Mouse (Mus musculus) thymus, adult 2 months (tissue): Measurements from ENCODE around the gene Zfr2. TPM values are rescaled to one million over a fixed set of nuclear protein-coding genes. Genes with fewer than 3 reads are reported as not detected.
A peak's percentile ranks its signal among the peaks of the same experiment; 100 is the strongest.

Experiments used
- DNase-seq: peaks from one replicate; pipeline ENCODE4 v3.0.0; 2021
- H3K27ac ChIP-seq: fragments of 200-500 bp; 2 replicates; pipeline ENCODE4 v1.5.1; 2012; ENCODE audit warnings: low read length, control low read depth; ENCODE audit not compliant: control insufficient read depth, insufficient read depth
- H3K27me3 ChIP-seq: fragments of 200-500 bp; 2 replicates; pipeline ENCODE4 v1.6.1; 2012; ENCODE audit warnings: mild to moderate bottlenecking, low read length, moderate library complexity, mixed read lengths; ENCODE audit not compliant: control insufficient read depth, insufficient read depth
- H3K36me3 ChIP-seq: fragments of 200-500 bp; 2 replicates; pipeline ENCODE4 v1.6.1; 2012; ENCODE audit warnings: mild to moderate bottlenecking, low read length, moderate library complexity; ENCODE audit not compliant: control insufficient read depth, insufficient read depth
- H3K4me1 ChIP-seq: fragments of 200-500 bp; replicated peaks from 2 replicates; pipeline ENCODE4 v1.6.1; 2012; ENCODE audit warnings: low read length; ENCODE audit not compliant: control insufficient read depth, insufficient read depth
- H3K4me3 ChIP-seq: fragments of 200-500 bp; 2 replicates; pipeline ENCODE4 v1.5.1; 2012; ENCODE audit warnings: mild to moderate bottlenecking, low read length, control low read depth, moderate library complexity; ENCODE audit not compliant: control insufficient read depth, insufficient read depth
- CTCF ChIP-seq: fragments of 200-500 bp; IDR thresholded peaks from 2 replicates; pipeline ENCODE4 v1.5.1; 2012; ENCODE audit warnings: mild to moderate bottlenecking, control low read depth, low read length, moderate library complexity, borderline replicate concordance; ENCODE audit not compliant: control insufficient read depth, poor library complexity, insufficient read depth; ENCODE audit errors: extremely low read depth
- POLR2A ChIP-seq: fragments of 200-500 bp; IDR thresholded peaks from 2 replicates; pipeline ENCODE4 v1.6.1; 2012; ENCODE audit warnings: mild to moderate bottlenecking, low read length, control low read depth, moderate library complexity; ENCODE audit not compliant: control insufficient read depth, poor library complexity, insufficient read depth; ENCODE audit errors: extremely low read depth
- WGBS: fragments of 180-500 bp; shearing (Covaris S2); methylation state at CpG from one replicate; pipeline ENCODE4 v1.1.7; 2018; 5-methylcytosine and 5-hydroxymethylcytosine counted together
- polyA plus RNA-seq: library from polyadenylated mRNA; depleted of rRNA; stranded (reverse); fragments of >200 nt; gene quantifications from 2 replicates; pipeline ENCODE4 v1.2.3, GENCODE M21; 2012

The Zfr2 gene
- polyA plus RNA-seq, 1 experiment, result 9.6 TPM

GRCm38 (mm10) chr10:81290698-81291460 is 57.9 kb downstream of the Zfr2 start:
- Histone ChIP-seq H3K4me1 (peaks cover 63% of the 10 kb centered on the region), H3K36me3 (no peaks in the 10 kb centered on the region), H3K27ac (peak overlapping the region; percentile 76), H3K4me3 (peak overlapping the region; percentile 25), H3K27me3 (no peaks in the 10 kb centered on the region)
- DNase-seq, result peak; percentile 69
- WGBS, result 9% methylated on average over 24 of the region's 24 CpGs
- TF ChIP-seq POLR2A (no peak), CTCF (0 out of 2 replicates have a peak, but pooled peaks have one; percentile 10)

DNA sequence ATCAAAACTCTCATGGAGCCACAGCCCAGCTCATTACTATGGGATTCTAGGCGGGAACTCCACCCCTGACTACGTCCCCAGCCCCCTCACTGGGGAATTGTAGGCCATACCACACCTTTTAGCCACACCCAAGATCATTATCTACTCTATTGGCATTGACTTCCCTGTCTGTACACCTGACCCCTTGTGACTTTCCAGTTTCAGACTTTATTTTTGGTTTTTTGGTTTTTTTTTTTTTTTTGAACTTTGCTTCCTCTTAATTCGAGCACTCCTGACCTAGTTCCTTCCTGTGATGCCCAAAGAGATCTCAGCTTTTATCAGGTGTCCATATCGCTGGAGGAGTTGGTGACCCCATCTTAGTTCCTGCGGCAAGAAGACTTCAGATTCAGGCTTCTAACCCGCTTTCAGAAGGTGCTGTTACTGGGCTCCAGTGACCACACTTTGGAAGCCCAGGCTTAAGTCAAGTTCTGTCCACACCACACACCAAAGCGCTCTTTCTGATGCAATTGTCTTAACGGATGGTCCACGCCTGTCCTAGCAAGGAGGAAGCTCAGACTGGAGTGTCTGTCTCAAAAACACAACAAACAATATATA is 58.7 kb downstream of the Zfr2 start, which contains the start of gene Tjp3:
Tjp3 (minus strand) TSS at position 71 of the 594 bp plus-strand sequence.
- peak within 1 kb of the TSS; percentile 76 for H3K27ac ChIP-seq

GRCm38 (mm10) chr10:81292554-81293333 is 59.8 kb downstream of the Zfr2 start, which contains the start of gene Pip5k1c:
Gene Pip5k1c, plus strand, starts transcription at chr10:81292963.
- WGBS, result under 1% methylated on average over 77 of the region's 80 CpGs
- no peaks in the 10 kb centered on the region for H3K27me3 ChIP-seq
- peak within 1 kb of the TSS; percentile 24 for H3K27ac ChIP-seq
- no peaks in the 10 kb centered on the region for H3K36me3 ChIP-seq
- DNase-seq, result peak; percentile 99
- H3K4me1 ChIP-seq, result peaks cover 68% of the 10 kb centered on the region
- peak within 1 kb of the TSS; percentile 78 for H3K4me3 ChIP-seq
- TF ChIP-seq CTCF (peak; percentile 87), POLR2A (peak; percentile 98)

More for the DNA sequence above, 58.7 kb downstream of the Zfr2 start, which contains the start of gene Tjp3:
- Histone ChIP-seq H3K36me3 (no peaks in the 10 kb centered on the region), H3K4me3 (peak within 1 kb of the TSS; percentile 25), H3K4me1 (peaks cover 63% of the 10 kb centered on the region), H3K27me3 (no peaks in the 10 kb centered on the region)
- no peak for DNase-seq
- TF ChIP-seq POLR2A (no peak), CTCF (no peak)
- WGBS, result 26% methylated on average over 9 of the region's 9 CpGs

- peak overlapping the region; percentile 24 for H3K27ac ChIP-seq
- no peak for TF ChIP-seq CTCF
- no peak for TF ChIP-seq POLR2A
- no peaks in the 10 kb centered on the region for H3K27me3 ChIP-seq
- DNase-seq, result no peak
- 1% methylated on average over 25 of the region's 25 CpGs for WGBS
- peaks cover 75% of the 10 kb centered on the region for H3K4me1 ChIP-seq
- H3K4me3 ChIP-seq, result peak overlapping the region; percentile 78
- no peaks in the 10 kb centered on the region for H3K36me3 ChIP-seq
Observed at GRCm38 (mm10) chr10:81293334-81294030, 60.5 kb downstream of the Zfr2 start.

DNA sequence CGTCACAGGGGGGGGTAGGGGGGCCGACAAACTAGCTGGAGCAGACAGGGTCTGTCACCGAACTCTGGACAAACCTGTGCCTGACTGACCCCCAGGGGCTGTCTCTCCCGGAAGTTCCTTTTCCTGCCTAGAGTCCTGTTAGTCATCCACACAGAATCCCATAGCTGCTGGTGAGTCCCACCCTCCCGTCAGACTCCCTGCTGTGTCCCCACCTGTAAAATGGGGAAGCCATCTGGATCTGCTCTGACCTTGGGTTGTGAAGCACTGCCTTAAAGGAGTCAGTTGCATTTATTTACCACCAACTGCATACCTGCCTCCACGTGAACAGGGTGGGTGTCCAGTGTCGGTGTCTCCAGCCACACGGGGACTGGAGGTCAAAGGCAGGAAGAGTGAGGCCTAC is 61.5 kb downstream of the Zfr2 start:
- Histone ChIP-seq H3K27ac (no peak overlapping the region), H3K36me3 (no peaks in the 10 kb centered on the region), H3K27me3 (no peaks in the 10 kb centered on the region), H3K4me3 (peak overlapping the region; percentile 78), H3K4me1 (peaks cover 83% of the 10 kb centered on the region)
- WGBS, result 46% methylated on average over 8 of the region's 8 CpGs
- DNase-seq, result no peak
- TF ChIP-seq CTCF (no peak), POLR2A (no peak)

GRCm38 (mm10) chr10:81295185-81295584 is 62.2 kb downstream of the Zfr2 start:
- TF ChIP-seq CTCF (no peak), POLR2A (no peak)
- Histone ChIP-seq H3K4me3 (no peak overlapping the region), H3K27ac (no peak overlapping the region), H3K4me1 (peaks cover 85% of the 10 kb centered on the region), H3K36me3 (no peaks in the 10 kb centered on the region), H3K27me3 (no peaks in the 10 kb centered on the region)
- no peak for DNase-seq
- 90% methylated on average over 6 of the region's 6 CpGs for WGBS
